Mouse (Mus musculus) v-Abl transformed pro-B cells (cell line): ENCODE measurements around the gene 4930548H24Rik.

ENCODE experiments used
- in situ Hi-C, 2 experiments: fragments of 400-800 bp; cut with MboI; formaldehyde crosslinking; loops; one replicate each; pipeline ENCODE4 v1.15.1; 2025; ENCODE audit not compliant: unreplicated experiment in 2 of 2

4930548H24Rik gene

DNA sequence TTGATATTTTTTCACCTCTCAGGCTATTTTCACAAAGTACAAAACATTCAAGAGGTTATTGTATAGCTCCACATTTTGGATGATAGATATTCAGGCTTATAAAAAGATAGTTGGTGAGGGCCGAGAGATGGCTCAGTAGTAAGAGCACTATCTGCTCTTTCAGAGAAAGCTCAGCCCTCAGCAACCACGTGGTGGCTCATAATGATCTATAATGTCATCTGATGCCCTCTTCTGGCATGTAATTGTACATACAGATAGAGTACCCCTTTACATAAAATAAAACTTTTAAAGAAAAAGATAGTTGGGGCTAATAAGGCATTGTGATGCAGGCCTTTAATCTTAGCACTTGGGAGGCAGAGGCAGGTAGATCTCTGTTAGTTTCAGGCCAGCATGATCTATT, 43.0 kb downstream of the 4930548H24Rik start:
- in situ Hi-C loops, result no loop called here

DNA sequence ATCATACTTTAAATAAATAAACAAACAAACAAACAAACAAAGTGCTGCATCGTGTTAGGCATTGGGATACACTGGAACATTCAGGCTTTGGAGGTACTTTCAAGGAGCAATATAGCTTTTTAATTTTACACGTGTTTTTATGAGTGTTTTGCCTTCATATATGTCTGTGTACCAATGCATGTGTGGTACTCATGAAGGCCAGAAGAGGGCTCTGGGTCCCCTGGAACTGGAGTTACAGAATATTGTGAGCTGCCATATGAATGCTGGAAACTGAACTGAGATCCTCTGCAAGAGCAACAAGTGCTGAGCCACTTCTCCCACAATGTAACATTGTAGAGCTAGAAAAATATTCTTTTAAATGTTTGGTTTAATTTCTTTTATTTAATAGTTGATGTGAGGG, 49.7 kb downstream of the 4930548H24Rik start:
- in situ Hi-C loops, result no loop called here
